26 mouse cellular contexts compared by ENCODE assay signal in the genomic region with DNA sequence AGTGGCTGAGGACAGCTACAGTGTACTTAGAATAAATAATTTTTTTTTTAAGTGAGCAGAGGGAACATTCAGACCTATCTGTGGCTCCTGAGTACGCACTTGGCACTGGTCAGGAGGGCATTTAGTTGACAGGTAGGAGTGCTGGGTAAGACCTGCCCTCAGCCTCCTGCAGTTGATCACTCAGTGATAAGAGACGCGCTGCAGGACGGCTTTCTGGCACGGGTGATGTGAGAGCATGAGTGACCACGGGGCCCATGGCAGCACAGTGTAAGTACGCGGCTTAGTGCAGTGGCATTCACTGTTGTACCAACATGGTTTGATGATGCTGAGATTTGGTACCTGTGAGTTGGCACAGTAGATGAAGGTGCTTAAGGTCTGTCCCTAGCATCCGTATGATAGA.
DNase-seq lines count a peak whose midpoint lies in the region; ATAC-seq and TF ChIP-seq lines count a peak whose summit lies in the region.
"Had no signal": no experiment of that assay in that cellular context is flagged by ENCODE, and none has a peak within 500 bp of the region (broad histone marks: within the 10 kb centered on the region; RNA-seq: fewer than 3 reads in every experiment).

No protein-coding gene starts in this region.

- DNase-seq in forebrain, embryonic 11.5 days (ENCODE audit: low spot score) = peak; percentile 47
- no peak for DNase-seq in hindbrain, postnatal 0 days (ENCODE audit: low spot score)
- no peak for DNase-seq in hindbrain, embryonic 10.5 days (ENCODE audit: low spot score)
- DNase-seq in limb, embryonic 10.5 days (ENCODE audit: low spot score) = peak; percentile 23
- DNase-seq in layer of hippocampus, adult 2 months (ENCODE audit: low spot score in 2 of 2) = no peak
- DNase-seq: adrenal gland, adult 8-10 months; B cell, adult 2 months; cerebellum, adult 2 months; gastrocnemius, postnatal 14 days; heart, postnatal 14 days; kidney, postnatal 14 days; lung, embryonic 14.5 days; lung, postnatal 14 days; right cerebral cortex, postnatal 25 days; thymus, postnatal 14 days had no signal

- no peaks in the 10 kb centered on the region for H3K27me3 ChIP-seq in forebrain, embryonic 11.5 days (ENCODE audit: control insufficient read depth, insufficient read depth, low read length)
- no peaks in the 10 kb centered on the region for H3K27me3 ChIP-seq in forebrain, embryonic 15.5 days
- H3K27me3 ChIP-seq in hindbrain, postnatal 0 days (ENCODE audit: insufficient read depth, low read length) = no peaks in the 10 kb centered on the region
- no peaks in the 10 kb centered on the region for H3K27me3 ChIP-seq in hindbrain, embryonic 10.5 days (ENCODE audit: insufficient read depth, poor library complexity, severe bottlenecking)
- H3K27me3 ChIP-seq in ES-Bruce4 (ENCODE audit: control insufficient read depth, insufficient read depth, low read length, poor library complexity, severe bottlenecking) = no peaks in the 10 kb centered on the region
- H3K27me3 ChIP-seq in limb, embryonic 10.5 days (ENCODE audit: low read depth, poor library complexity, severe bottlenecking) = no peaks in the 10 kb centered on the region
- H3K27me3 ChIP-seq: embryonic facial prominence, embryonic 13.5 days; hindbrain, embryonic 12.5 days; limb, embryonic 12.5 days; liver, embryonic 15.5 days; midbrain, embryonic 15.5 days; stomach, embryonic 15.5 days had no signal

- ATAC-seq in forebrain, embryonic 11.5 days (replicated peaks; ENCODE audit: low FRiP score) = no peak
- no peak for ATAC-seq in forebrain, embryonic 15.5 days (replicated peaks)
- ATAC-seq in hindbrain, postnatal 0 days = 0 out of 2 replicates have a peak, but pooled peaks have one; percentile 4
- ATAC-seq: activated CD4-positive, CD25-positive, alpha-beta regulatory T cell, adult 4 months; intestine, embryonic 16.5 days; midbrain, embryonic 15.5 days had no signal

- WGBS in forebrain, embryonic 11.5 days = 93% methylated on average over 9 of the region's 9 CpGs
- WGBS in forebrain, embryonic 15.5 days = 97% methylated on average over 9 of the region's 9 CpGs
- 91% methylated on average over 9 of the region's 9 CpGs for WGBS in hindbrain, postnatal 0 days
- 96% methylated on average over 9 of the region's 9 CpGs for WGBS in hindbrain, embryonic 10.5 days
- WGBS in limb, embryonic 10.5 days = 96% methylated on average over 9 of the region's 9 CpGs

- H3K27ac ChIP-seq in forebrain, embryonic 11.5 days (ENCODE audit: low read depth, low read length) = no peak overlapping the region
- H3K27ac ChIP-seq in forebrain, embryonic 15.5 days (replicated peaks) = no peak overlapping the region
- H3K27ac ChIP-seq in hindbrain, postnatal 0 days = no peak overlapping the region
- H3K27ac ChIP-seq in hindbrain, embryonic 10.5 days = no peak overlapping the region
- peak overlapping the region; percentile 52; the same call in 1 of the 2 replicates for H3K27ac ChIP-seq in ES-Bruce4 (ENCODE audit: insufficient read depth, low read length)
- H3K27ac ChIP-seq in limb, embryonic 10.5 days = no peak overlapping the region
- no peak overlapping the region for H3K27ac ChIP-seq in layer of hippocampus, adult 2 months
- H3K27ac ChIP-seq: embryonic facial prominence, embryonic 13.5 days; forebrain, embryonic 10.5 days; hindbrain, embryonic 12.5 days; limb, embryonic 12.5 days; liver, embryonic 15.5 days; midbrain, embryonic 15.5 days; stomach, embryonic 15.5 days had no signal

- TF ChIP-seq POLR2A in ES-Bruce4 (IDR thresholded peaks at IDR 0.05; ENCODE audit: insufficient read depth, low read length) = no peak

- no peak overlapping the region for H3K9ac ChIP-seq in forebrain, embryonic 11.5 days (ENCODE audit: low read length)
- H3K9ac ChIP-seq in forebrain, embryonic 15.5 days (replicated peaks) = no peak overlapping the region
- no peak overlapping the region for H3K9ac ChIP-seq in hindbrain, postnatal 0 days (replicated peaks; ENCODE audit: low read length)
- H3K9ac ChIP-seq in ES-Bruce4 (ENCODE audit: low read depth, poor library complexity, severe bottlenecking) = no peak overlapping the region
- H3K9ac ChIP-seq: embryonic facial prominence, embryonic 13.5 days; hindbrain, embryonic 12.5 days; limb, embryonic 12.5 days; liver, embryonic 15.5 days; lung, embryonic 14.5 days; midbrain, embryonic 15.5 days; stomach, embryonic 15.5 days had no signal

- H3K4me1 ChIP-seq in forebrain, embryonic 11.5 days (replicated peaks; ENCODE audit: control insufficient read depth, insufficient read depth, low read length) = peaks cover 2% of the 10 kb centered on the region; the same call in 1 of the 2 replicates
- peaks cover 13% of the 10 kb centered on the region; the same call in 1 of the 2 replicates for H3K4me1 ChIP-seq in forebrain, embryonic 15.5 days
- H3K4me1 ChIP-seq in hindbrain, postnatal 0 days (ENCODE audit: insufficient read depth, low read length) = peaks cover 7% of the 10 kb centered on the region; the same call in 1 of the 2 replicates
- peaks cover 19% of the 10 kb centered on the region for H3K4me1 ChIP-seq in hindbrain, embryonic 10.5 days (replicated peaks)
- no peaks in the 10 kb centered on the region for H3K4me1 ChIP-seq in ES-Bruce4 (ENCODE audit: control insufficient read depth, insufficient read depth, low read length)
- H3K4me1 ChIP-seq in limb, embryonic 10.5 days = peaks cover 16% of the 10 kb centered on the region
- H3K4me1 ChIP-seq: embryonic facial prominence, embryonic 13.5 days; liver, embryonic 15.5 days; midbrain, embryonic 15.5 days; stomach, embryonic 15.5 days had no signal

- no peak for TF ChIP-seq EP300 in ES-Bruce4 (IDR thresholded peaks at IDR 0.05; ENCODE audit: insufficient read depth, low read depth, low read length)

- no peak for TF ChIP-seq CTCF in hindbrain, postnatal 0 days (IDR thresholded peaks at IDR 0.05; ENCODE audit: low read depth)
- no peak for TF ChIP-seq CTCF in ES-Bruce4 (IDR thresholded peaks at IDR 0.05; ENCODE audit: low read depth, low read length)
- no peak for TF ChIP-seq CTCF in layer of hippocampus, adult 2 months (conservative IDR thresholded peaks at IDR 0.05)

- H3K36me3 ChIP-seq in forebrain, embryonic 11.5 days (ENCODE audit: control insufficient read depth, insufficient read depth, low read length) = peaks cover 9% of the 10 kb centered on the region; the same call in 1 of the 2 replicates
- H3K36me3 ChIP-seq in forebrain, embryonic 15.5 days = peaks cover 43% of the 10 kb centered on the region
- H3K36me3 ChIP-seq in hindbrain, postnatal 0 days (ENCODE audit: insufficient read depth, low read length) = peaks cover 12% of the 10 kb centered on the region
- peaks cover 62% of the 10 kb centered on the region for H3K36me3 ChIP-seq in hindbrain, embryonic 10.5 days
- no peaks in the 10 kb centered on the region for H3K36me3 ChIP-seq in ES-Bruce4 (ENCODE audit: control insufficient read depth, insufficient read depth, low read length, poor library complexity, severe bottlenecking)
- peaks cover 43% of the 10 kb centered on the region for H3K36me3 ChIP-seq in limb, embryonic 10.5 days

- no peak overlapping the region for H3K4me2 ChIP-seq in forebrain, embryonic 11.5 days (ENCODE audit: low read depth, low read length, severe bottlenecking)
- no peak overlapping the region for H3K4me2 ChIP-seq in forebrain, embryonic 15.5 days (replicated peaks)
- H3K4me2 ChIP-seq in hindbrain, postnatal 0 days (ENCODE audit: low read depth, low read length) = no peak overlapping the region
- H3K4me2 ChIP-seq: embryonic facial prominence, embryonic 13.5 days; hindbrain, embryonic 12.5 days; limb, embryonic 12.5 days; liver, embryonic 15.5 days; lung, embryonic 14.5 days; midbrain, embryonic 15.5 days; stomach, embryonic 15.5 days had no signal

- H3K4me3 ChIP-seq in forebrain, embryonic 11.5 days (ENCODE audit: low read depth, low read length) = no peak overlapping the region
- H3K4me3 ChIP-seq in forebrain, embryonic 15.5 days = no peak overlapping the region
- no peak overlapping the region for H3K4me3 ChIP-seq in hindbrain, postnatal 0 days (ENCODE audit: low read length)
- no peak overlapping the region for H3K4me3 ChIP-seq in hindbrain, embryonic 10.5 days
- H3K4me3 ChIP-seq in ES-Bruce4 (ENCODE audit: low read depth, low read length) = no peak overlapping the region
- no peak overlapping the region for H3K4me3 ChIP-seq in limb, embryonic 10.5 days
- no peak overlapping the region for H3K4me3 ChIP-seq in layer of hippocampus, adult 2 months
- H3K4me3 ChIP-seq: embryonic facial prominence, embryonic 13.5 days; forebrain, embryonic 10.5 days; hindbrain, embryonic 12.5 days; limb, embryonic 12.5 days; liver, embryonic 15.5 days; midbrain, embryonic 15.5 days; stomach, embryonic 15.5 days had no signal

- no peaks in the 10 kb centered on the region for H3K9me3 ChIP-seq in forebrain, embryonic 11.5 days (ENCODE audit: control insufficient read depth, low read length)
- no peaks in the 10 kb centered on the region for H3K9me3 ChIP-seq in forebrain, embryonic 15.5 days
- no peaks in the 10 kb centered on the region for H3K9me3 ChIP-seq in hindbrain, postnatal 0 days (ENCODE audit: low read length)
- no peaks in the 10 kb centered on the region for H3K9me3 ChIP-seq in hindbrain, embryonic 10.5 days
- no peaks in the 10 kb centered on the region for H3K9me3 ChIP-seq in ES-Bruce4 (replicated peaks; ENCODE audit: control insufficient read depth, insufficient read depth, low read length, poor library complexity, severe bottlenecking)
- no peaks in the 10 kb centered on the region for H3K9me3 ChIP-seq in limb, embryonic 10.5 days (replicated peaks)
- H3K9me3 ChIP-seq: embryonic facial prominence, embryonic 13.5 days; forebrain, embryonic 10.5 days; hindbrain, embryonic 12.5 days; limb, embryonic 12.5 days; liver, embryonic 15.5 days; midbrain, embryonic 15.5 days; stomach, embryonic 15.5 days had no signal

Comparison
In these comparisons a context has a peak if more than half of its experiments do, and no peak if none do; other contexts are left out.
1. DNase-seq: peak in forebrain, embryonic 11.5 days (single experiment) and limb, embryonic 10.5 days (single experiment); none in hindbrain, postnatal 0 days (single experiment), hindbrain, embryonic 10.5 days (single experiment) and layer of hippocampus, adult 2 months (0 of 2).